In the genomic region with DNA sequence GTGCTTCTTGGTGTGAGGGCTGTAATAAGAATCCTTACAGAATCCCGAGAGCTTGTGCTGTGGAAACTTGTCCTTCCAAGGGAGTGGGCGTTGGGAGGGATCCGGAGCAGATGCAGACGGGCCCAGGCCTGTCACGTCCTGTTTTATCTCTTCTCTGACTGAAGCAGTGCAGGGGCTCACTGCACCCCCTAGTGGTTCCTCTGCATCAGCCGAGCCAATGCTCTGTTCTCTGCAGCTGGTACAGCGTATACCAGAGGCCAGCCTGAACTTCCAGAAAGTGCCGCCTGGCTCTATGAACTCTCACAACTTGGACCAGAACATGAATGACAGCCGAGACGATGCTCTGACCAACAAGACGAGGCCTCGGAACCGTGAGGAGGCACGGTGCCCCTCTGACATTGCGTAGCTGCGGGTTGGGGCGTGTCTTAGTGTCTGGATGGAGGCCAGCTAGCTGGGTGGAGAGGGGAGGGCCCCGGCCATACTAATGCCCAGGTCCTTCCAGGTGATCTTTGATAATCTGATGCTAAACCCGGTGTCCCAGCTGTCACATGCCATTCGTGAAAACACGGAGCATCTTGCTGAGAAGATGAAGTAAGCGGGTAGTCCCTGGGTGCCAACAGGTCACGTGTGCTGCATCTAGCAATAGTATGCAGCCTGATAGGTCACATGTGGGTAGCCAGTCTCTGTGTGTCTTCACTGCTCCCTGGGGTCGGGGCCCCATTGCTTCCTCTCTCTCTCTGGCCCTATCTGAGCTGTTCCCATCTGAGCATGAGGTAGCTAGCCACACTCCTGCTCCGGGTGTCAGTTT, we compare ENCODE assay signal across 7 mouse cellular contexts. TPM values are rescaled to one million over a fixed set of nuclear protein-coding genes. Genes with fewer than 3 reads are reported as not detected.
DNase-seq lines count a peak whose midpoint lies in the region; ATAC-seq lines count a peak whose summit lies in the region.

No protein-coding gene starts in this region.

- H3K27me3 ChIP-seq in midbrain, embryonic 10.5 days (ENCODE audit: low read depth, poor library complexity, severe bottlenecking): no peaks in the 10 kb centered on the region

- ATAC-seq in inflammation-experienced regulatory T-cells, adult 6 months: peak; percentile 94

- intact Hi-C loops in left cerebral cortex, postnatal 14 days (cut with DNase I): loop anchor here (10.0 kb wide), 1 partner anchor 51 kb away; no protein-coding TSS in a partner anchor

- WGBS in midbrain, embryonic 10.5 days: 64% methylated on average over 25 of the region's 25 CpGs

- H3K9me3 ChIP-seq in midbrain, embryonic 10.5 days (replicated peaks): no peaks in the 10 kb centered on the region

- no peak overlapping the region for H3K4me3 ChIP-seq in midbrain, embryonic 10.5 days

- H3K36me3 ChIP-seq in midbrain, embryonic 10.5 days: peaks cover 13% of the 10 kb centered on the region

- DNase-seq in adipocyte (ENCODE audit: low spot score): peak; percentile 68
- peak; percentile 89 for DNase-seq in embryo, embryonic 10 days (ENCODE audit: low spot score)
- peak; percentile 79 for DNase-seq in gastrocnemius, postnatal 10 days
- peak; percentile 90 to 96 for DNase-seq in left cerebral cortex, postnatal 14 days (ENCODE audit: low spot score in 2 of 2)
- peak; percentile 77 for DNase-seq in midbrain, embryonic 10.5 days (ENCODE audit: low spot score)
- DNase-seq in skeletal muscle tissue, adult 2 months (ENCODE audit: low read depth, low spot score): peak; percentile 64

- peaks cover 31% of the 10 kb centered on the region for H3K4me1 ChIP-seq in midbrain, embryonic 10.5 days

- H3K27ac ChIP-seq in midbrain, embryonic 10.5 days (replicated peaks): peak overlapping the region; percentile 75

RNA-seq across cellular contexts. Expression of gene Pld4, which starts 17.1 kb away (rescaled TPM):
- 1 to 10 TPM; 7.3 to 9.1 TPM for total RNA-seq in gastrocnemius, postnatal 10 days (2021)
- polyA plus RNA-seq in inflammation-experienced regulatory T-cells, adult 6 months (2017; shearing (Covaris generic)): 1 to 10 TPM in 2 of 3 experiments, not detected in 1; 1.6 to 6.0 TPM
- 10 to 100 TPM in 1 of 2 experiments, 1 to 10 TPM in 1; 9.8 to 11.4 TPM for total RNA-seq in left cerebral cortex, postnatal 14 days (2021)
- 3.7 and 5.7 TPM in 2 replicates for polyA plus RNA-seq in midbrain, embryonic 10.5 days (2016; fragmentation: Nextera tagmentation; extraction: Ambion mirVana)

RNA-seq across cellular contexts. Expression of gene Cep170b, which starts 23.1 kb away (rescaled TPM):
- total RNA-seq in gastrocnemius, postnatal 10 days (2021): 10 to 100 TPM; 11.2 to 12.6 TPM
- 1 to 10 TPM; 2.4 to 5.1 (median 4.1) TPM for polyA plus RNA-seq in inflammation-experienced regulatory T-cells, adult 6 months (2017; shearing (Covaris generic))
- 100 to 1,000 TPM; 223 to 225 TPM for total RNA-seq in left cerebral cortex, postnatal 14 days (2021)
- 3.3 and 4.3 TPM in 2 replicates for polyA plus RNA-seq in midbrain, embryonic 10.5 days (2016; fragmentation: Nextera tagmentation; extraction: Ambion mirVana)

RNA-seq across cellular contexts. Expression of gene Ahnak2, which starts 59.1 kb away (rescaled TPM):
- total RNA-seq in gastrocnemius, postnatal 10 days (2021): 10 to 100 TPM; 12.2 to 18.6 TPM
- not detected for polyA plus RNA-seq in inflammation-experienced regulatory T-cells, adult 6 months (2017; shearing (Covaris generic))
- 1 to 10 TPM; 8.4 to 8.8 TPM for total RNA-seq in left cerebral cortex, postnatal 14 days (2021)
- 0.06 and 0.11 TPM in 2 replicates for polyA plus RNA-seq in midbrain, embryonic 10.5 days (2016; fragmentation: Nextera tagmentation; extraction: Ambion mirVana)

Comparison
In these comparisons a context has a peak if more than half of its experiments do, and no peak if none do; other contexts are left out.
1. RNA of gene Cep170b, which starts 23.1 kb away (total RNA-seq): 223 to 225 TPM in left cerebral cortex, postnatal 14 days; 11.2 to 12.6 TPM in gastrocnemius, postnatal 10 days; every median in the first group is over 10 times any median in the second.
2. Peak in every context shown above with its lines, with median percentiles within 50 percentile points of each other: DNase-seq.